Mouse (Mus musculus): ENCODE data around the gene Ccr10. TPM values are rescaled to one million over a fixed set of nuclear protein-coding genes. Genes with fewer than 3 reads are reported as not detected.
A peak's percentile ranks its signal among the peaks of the same experiment; 100 is the strongest.
"Not testable (repeated sequence)": the region's sequence is repeated elsewhere in the genome, so short reads cannot be mapped to it uniquely, and the experiment has no call there.

Ccr10 gene
- polyA plus RNA-seq, 1 experiment from 2014 or later, result 0.43 TPM

- H3K27ac ChIP-seq (ENCODE audit: low read length), result peak overlapping the region; percentile 22; the same call in 1 of the 2 replicates
- H3K9ac ChIP-seq (ENCODE audit: low read length), result 0 out of 2 replicates have a peak overlapping the region, but pooled peaks have one; percentile 32
- no peaks in the 10 kb centered on the region; the same call in 1 of the 2 replicates for H3K27me3 ChIP-seq (ENCODE audit: control insufficient read depth, insufficient read depth, low read length)
- WGBS, result 50% methylated on average over 5 of the region's 5 CpGs
- ATAC-seq (ENCODE audit: insufficient read depth, low FRiP score), result no peak
- H3K4me3 ChIP-seq (replicated peaks; ENCODE audit: low read length), result no peak overlapping the region
- H3K9me3 ChIP-seq (replicated peaks; ENCODE audit: control insufficient read depth, low read length), result no peaks in the 10 kb centered on the region
- peaks cover 26% of the 10 kb centered on the region for H3K36me3 ChIP-seq (ENCODE audit: control insufficient read depth, insufficient read depth, low read length)
- no peak overlapping the region for H3K4me2 ChIP-seq (ENCODE audit: low read depth, low read length)
- peaks cover 13% of the 10 kb centered on the region for H3K4me1 ChIP-seq (ENCODE audit: control insufficient read depth, insufficient read depth, low read length)
Measured at GRCm38 (mm10) chr11:101162301-101162700, 12.9 kb downstream of the Ccr10 start.

DNA sequence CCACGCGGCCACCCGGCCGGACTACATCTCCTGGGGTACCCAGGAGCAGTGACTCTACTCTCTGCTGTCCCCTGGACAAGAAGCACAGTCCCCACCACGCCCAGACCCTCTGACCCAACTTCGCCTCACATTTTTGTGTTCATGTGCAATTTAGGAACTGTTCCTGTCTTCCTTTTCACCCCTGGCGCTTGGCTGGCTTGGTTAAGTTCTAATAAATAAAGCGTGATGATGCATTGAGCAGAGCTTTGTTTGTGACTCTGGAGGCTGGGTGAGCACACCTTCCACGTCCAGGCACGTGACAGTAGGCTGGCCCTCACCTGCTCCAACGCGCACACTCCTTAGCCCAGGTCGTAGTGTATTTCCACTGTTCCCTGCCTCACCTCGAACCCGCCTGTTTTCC lies 13.7 kb downstream of the Ccr10 start:
- H3K9me3 ChIP-seq (replicated peaks; ENCODE audit: control insufficient read depth, low read length), result no peaks in the 10 kb centered on the region
- no peak overlapping the region for H3K4me3 ChIP-seq (replicated peaks; ENCODE audit: low read length)
- no peak for ATAC-seq (ENCODE audit: insufficient read depth, low FRiP score)
- H3K36me3 ChIP-seq (ENCODE audit: control insufficient read depth, insufficient read depth, low read length), result peaks cover 21% of the 10 kb centered on the region
- H3K27ac ChIP-seq (ENCODE audit: low read length), result no peak overlapping the region
- peaks cover 13% of the 10 kb centered on the region for H3K4me1 ChIP-seq (ENCODE audit: control insufficient read depth, insufficient read depth, low read length)
- WGBS, result 87% methylated on average over 15 of the region's 15 CpGs
- no peak overlapping the region for H3K9ac ChIP-seq (ENCODE audit: low read length)
- H3K4me2 ChIP-seq (ENCODE audit: low read depth, low read length), result no peak overlapping the region
- no peaks in the 10 kb centered on the region; the same call in 1 of the 2 replicates for H3K27me3 ChIP-seq (ENCODE audit: control insufficient read depth, insufficient read depth, low read length)

DNA sequence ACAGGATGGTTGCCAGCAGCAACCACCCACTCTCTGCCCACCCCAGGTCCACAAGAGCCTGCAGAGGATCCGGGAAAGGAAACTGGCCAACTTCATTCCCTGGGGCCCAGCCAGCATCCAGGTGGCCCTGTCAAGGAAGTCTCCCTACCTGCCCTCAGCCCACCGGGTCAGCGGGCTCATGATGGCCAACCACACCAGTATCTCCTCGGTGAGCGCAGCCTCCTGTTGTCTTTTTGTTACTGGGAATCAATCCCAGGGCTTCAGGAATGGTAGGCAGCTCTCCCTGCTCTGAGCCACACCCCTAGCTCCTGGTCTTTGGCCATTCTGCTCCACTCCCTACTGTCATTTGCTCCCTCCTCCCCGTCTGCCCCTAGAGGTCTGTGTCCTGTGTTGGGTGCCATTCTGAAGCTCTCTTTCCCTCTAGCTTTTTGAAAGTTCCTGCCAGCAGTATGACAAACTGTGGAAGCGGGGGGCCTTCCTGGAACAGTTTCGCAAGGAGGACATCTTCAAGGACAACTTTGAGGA lies 14.2 kb downstream of the Ccr10 start:
- H3K27ac ChIP-seq (ENCODE audit: low read length); H3K4me2 ChIP-seq (ENCODE audit: low read depth, low read length); H3K27me3 ChIP-seq (ENCODE audit: control insufficient read depth, insufficient read depth, low read length); H3K4me3 ChIP-seq (replicated peaks; ENCODE audit: low read length); H3K9me3 ChIP-seq (replicated peaks; ENCODE audit: control insufficient read depth, low read length); H3K9ac ChIP-seq (ENCODE audit: low read length); ATAC-seq (ENCODE audit: insufficient read depth, low FRiP score): not testable (repeated sequence)
- WGBS, result 79% methylated on average over 7 of the region's 8 CpGs
- H3K36me3 ChIP-seq (ENCODE audit: control insufficient read depth, insufficient read depth, low read length), result peaks cover 21% of the 10 kb centered on the region; the same call in 1 of the 2 replicates
- peaks cover 13% of the 10 kb centered on the region for H3K4me1 ChIP-seq (ENCODE audit: control insufficient read depth, insufficient read depth, low read length)

DNA sequence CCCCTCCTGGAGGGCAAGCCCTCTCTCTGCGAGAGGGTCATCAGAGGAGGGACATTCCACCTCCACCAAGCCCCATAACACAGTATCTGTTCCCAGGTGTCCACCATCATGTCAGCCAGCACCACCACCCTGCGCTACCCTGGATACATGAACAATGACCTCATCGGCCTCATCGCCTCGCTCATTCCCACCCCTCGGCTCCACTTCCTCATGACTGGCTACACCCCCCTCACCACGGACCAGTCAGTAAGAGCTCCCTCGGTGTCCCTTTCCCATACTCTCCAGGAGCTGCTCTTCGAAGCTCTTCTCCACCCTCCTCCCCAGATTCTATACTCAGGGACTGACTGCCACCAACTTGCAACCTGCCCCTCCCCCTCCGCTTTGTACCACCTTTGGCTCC lies 15.1 kb downstream of the Ccr10 start:
- peaks cover 20% of the 10 kb centered on the region; the same call in 1 of the 2 replicates for H3K36me3 ChIP-seq (ENCODE audit: control insufficient read depth, insufficient read depth, low read length)
- WGBS, result 79% methylated on average over 8 of the region's 10 CpGs

GRCm38 (mm10) chr11:101155728-101156371 lies 19.4 kb downstream of the Ccr10 start, which contains the start of gene Tubg2:
Gene Tubg2 (plus strand): TSS chr11:101155907.
- Histone ChIP-seq H3K27me3 (ENCODE audit: control insufficient read depth, insufficient read depth, low read length) (no peaks in the 10 kb centered on the region), H3K4me3 (replicated peaks; ENCODE audit: low read length) (peak within 1 kb of the TSS; percentile 49), H3K36me3 (ENCODE audit: control insufficient read depth, insufficient read depth, low read length) (no peaks in the 10 kb centered on the region), H3K9ac (ENCODE audit: low read length) (peak within 1 kb of the TSS; percentile 76), H3K4me1 (ENCODE audit: control insufficient read depth, insufficient read depth, low read length) (no peaks in the 10 kb centered on the region; the same call in none of the 2 replicates), H3K27ac (ENCODE audit: low read length) (peak within 1 kb of the TSS; percentile 26; the same call in 1 of the 2 replicates), H3K9me3 (replicated peaks; ENCODE audit: control insufficient read depth, low read length) (no peaks in the 10 kb centered on the region), H3K4me2 (ENCODE audit: low read depth, low read length) (peak within 1 kb of the TSS; percentile 83)
- WGBS, result 1% methylated on average over 36 of the region's 36 CpGs
- ATAC-seq (ENCODE audit: insufficient read depth, low FRiP score), result peak; percentile 59; the same call in 1 of the 2 replicates

More for the DNA sequence above, 15.1 kb downstream of the Ccr10 start:
- peaks cover 13% of the 10 kb centered on the region for H3K4me1 ChIP-seq (ENCODE audit: control insufficient read depth, insufficient read depth, low read length)
- not testable (repeated sequence) for H3K9me3 ChIP-seq (replicated peaks; ENCODE audit: control insufficient read depth, low read length); H3K9ac ChIP-seq (ENCODE audit: low read length); H3K27ac ChIP-seq (ENCODE audit: low read length); ATAC-seq (ENCODE audit: insufficient read depth, low FRiP score); H3K27me3 ChIP-seq (ENCODE audit: control insufficient read depth, insufficient read depth, low read length); H3K4me2 ChIP-seq (ENCODE audit: low read depth, low read length); H3K4me3 ChIP-seq (replicated peaks; ENCODE audit: low read length)

DNA sequence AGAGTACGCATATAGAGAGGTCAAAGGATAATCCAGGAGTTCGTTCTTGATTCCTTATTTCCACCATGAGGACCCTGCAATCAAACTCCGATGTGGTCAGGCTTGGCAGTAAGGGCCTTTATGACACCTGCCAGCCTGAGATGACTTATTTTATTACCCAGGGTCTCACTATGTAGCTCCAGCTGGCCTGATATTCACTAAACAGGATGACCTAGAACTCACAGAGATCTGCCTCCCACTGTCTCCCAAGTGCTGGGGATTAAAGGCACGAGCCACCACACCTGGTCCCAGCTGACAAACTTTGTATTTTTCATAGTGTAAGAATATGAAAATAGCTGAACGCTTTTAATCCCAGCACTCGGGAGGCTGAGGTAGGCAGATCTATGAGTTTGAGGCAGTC lies 20.1 kb downstream of the Ccr10 start:
- no peaks in the 10 kb centered on the region for H3K27me3 ChIP-seq (ENCODE audit: control insufficient read depth, insufficient read depth, low read length)
- H3K4me3 ChIP-seq (replicated peaks; ENCODE audit: low read length), result no peak overlapping the region
- WGBS, result 62% methylated on average over 6 of the region's 6 CpGs
- ATAC-seq (ENCODE audit: insufficient read depth, low FRiP score), result no peak
- H3K27ac ChIP-seq (ENCODE audit: low read length), result no peak overlapping the region
- H3K36me3 ChIP-seq (ENCODE audit: control insufficient read depth, insufficient read depth, low read length), result no peaks in the 10 kb centered on the region
- H3K4me1 ChIP-seq (ENCODE audit: control insufficient read depth, insufficient read depth, low read length), result no peaks in the 10 kb centered on the region; the same call in none of the 2 replicates
- peak overlapping the region; percentile 83 for H3K4me2 ChIP-seq (ENCODE audit: low read depth, low read length)
- H3K9ac ChIP-seq (ENCODE audit: low read length), result no peak overlapping the region
- no peaks in the 10 kb centered on the region for H3K9me3 ChIP-seq (replicated peaks; ENCODE audit: control insufficient read depth, low read length)

DNA sequence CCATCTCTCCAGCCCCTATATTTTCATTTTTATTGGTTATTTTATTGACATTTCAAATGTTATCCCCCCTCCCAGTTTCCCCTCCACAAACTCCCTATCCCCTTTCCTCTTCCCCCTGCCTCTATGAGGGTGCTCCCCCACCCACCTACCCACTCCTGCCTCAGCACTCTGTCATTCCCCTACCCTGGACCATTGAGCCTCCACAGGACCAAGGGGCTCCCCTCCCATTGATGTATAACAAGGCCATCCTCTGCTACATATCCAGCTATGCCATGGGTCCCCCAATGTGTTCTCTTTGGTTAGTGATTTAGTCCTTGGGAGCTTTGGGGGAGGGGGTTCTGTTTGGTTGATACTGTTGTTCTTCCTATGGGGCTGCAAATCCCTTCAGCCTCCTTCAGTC lies 20.6 kb downstream of the Ccr10 start:
- ATAC-seq (ENCODE audit: insufficient read depth, low FRiP score), result no peak
- Histone ChIP-seq H3K27me3 (ENCODE audit: control insufficient read depth, insufficient read depth, low read length) (no peaks in the 10 kb centered on the region), H3K4me1 (ENCODE audit: control insufficient read depth, insufficient read depth, low read length) (peaks cover 2% of the 10 kb centered on the region), H3K27ac (ENCODE audit: low read length) (no peak overlapping the region), H3K9ac (ENCODE audit: low read length) (no peak overlapping the region), H3K9me3 (replicated peaks; ENCODE audit: control insufficient read depth, low read length) (no peaks in the 10 kb centered on the region), H3K4me3 (replicated peaks; ENCODE audit: low read length) (no peak overlapping the region), H3K36me3 (ENCODE audit: control insufficient read depth, insufficient read depth, low read length) (no peaks in the 10 kb centered on the region), H3K4me2 (ENCODE audit: low read depth, low read length) (no peak overlapping the region)

- H3K27me3 ChIP-seq (ENCODE audit: control insufficient read depth, insufficient read depth, low read length), result no peaks in the 10 kb centered on the region
- WGBS, result 69% methylated on average over 1 of the region's 1 CpGs
- H3K36me3 ChIP-seq (ENCODE audit: control insufficient read depth, insufficient read depth, low read length), result no peaks in the 10 kb centered on the region
- ATAC-seq (ENCODE audit: insufficient read depth, low FRiP score), result no peak
- no peak overlapping the region for H3K4me3 ChIP-seq (replicated peaks; ENCODE audit: low read length)
- peaks cover 17% of the 10 kb centered on the region for H3K4me1 ChIP-seq (ENCODE audit: control insufficient read depth, insufficient read depth, low read length)
- no peak overlapping the region for H3K9ac ChIP-seq (ENCODE audit: low read length)
- H3K4me2 ChIP-seq (ENCODE audit: low read depth, low read length), result no peak overlapping the region
- H3K27ac ChIP-seq (ENCODE audit: low read length), result no peak overlapping the region
- no peaks in the 10 kb centered on the region for H3K9me3 ChIP-seq (replicated peaks; ENCODE audit: control insufficient read depth, low read length)
Measured at GRCm38 (mm10) chr11:101152825-101153224, 22.4 kb downstream of the Ccr10 start.

- H3K4me3 ChIP-seq (replicated peaks; ENCODE audit: low read length), result no peak overlapping the region
- no peak overlapping the region for H3K9ac ChIP-seq (ENCODE audit: low read length)
- H3K4me1 ChIP-seq (ENCODE audit: control insufficient read depth, insufficient read depth, low read length), result peaks cover 17% of the 10 kb centered on the region
- ATAC-seq (ENCODE audit: insufficient read depth, low FRiP score), result no peak
- H3K4me2 ChIP-seq (ENCODE audit: low read depth, low read length), result no peak overlapping the region
- H3K36me3 ChIP-seq (ENCODE audit: control insufficient read depth, insufficient read depth, low read length), result no peaks in the 10 kb centered on the region
- H3K9me3 ChIP-seq (replicated peaks; ENCODE audit: control insufficient read depth, low read length), result no peaks in the 10 kb centered on the region
- no peaks in the 10 kb centered on the region for H3K27me3 ChIP-seq (ENCODE audit: control insufficient read depth, insufficient read depth, low read length)
- H3K27ac ChIP-seq (ENCODE audit: low read length), result no peak overlapping the region
- 59% methylated on average over 2 of the region's 2 CpGs for WGBS
Measured at GRCm38 (mm10) chr11:101151063-101151462, 24.2 kb downstream of the Ccr10 start.

All from stomach, embryonic 16.5 days (tissue).